Mouse (Mus musculus) limb, embryonic 15.5 days (tissue): ENCODE data around the gene Itfg2. TPM values are rescaled to one million over a fixed set of nuclear protein-coding genes. Genes with fewer than 3 reads are reported as not detected.

ENCODE experiments used
- polyA plus RNA-seq: library from polyadenylated mRNA; unstranded; fragments of >200 nt; fragmentation: Nextera tagmentation; extraction: Ambion mirVana; gene quantifications from 2 replicates; pipeline ENCODE4 v1.2.1, GENCODE M21; 2015

Itfg2 gene
- polyA plus RNA-seq, 1 experiment from 2014 or later: 31.0 TPM

Other genes with a start within 250 kb of the Itfg2 start
- 4.9 and 8.9 TPM in 2 replicates for gene Tead4, start 124.1 kb downstream of the Itfg2 start, polyA plus RNA-seq
- 19.7 and 19.8 TPM in 2 replicates for gene Tulp3, start 69.1 kb downstream of the Itfg2 start, polyA plus RNA-seq
- gene Rhno1, start 62.0 kb downstream of the Itfg2 start, polyA plus RNA-seq: 115 and 118 TPM in 2 replicates
- gene Foxm1, start 62.0 kb downstream of the Itfg2 start, polyA plus RNA-seq: 24.9 and 26.7 TPM in 2 replicates
- gene Tex52, start 49.5 kb downstream of the Itfg2 start, polyA plus RNA-seq: 0.26 and 0.34 TPM in 2 replicates
- gene Gm44596, start 49.4 kb downstream of the Itfg2 start, polyA plus RNA-seq: not detected in 2 replicates
- 5.0 and 5.4 TPM in 2 replicates for gene Nrip2, start 25.6 kb downstream of the Itfg2 start, polyA plus RNA-seq
- 343 and 346 TPM in 2 replicates for gene Fkbp4, start 13.7 kb upstream of the Itfg2 start, polyA plus RNA-seq
- 0.10 and 1.2 TPM in 2 replicates for gene Pzp, start 101.8 kb upstream of the Itfg2 start, polyA plus RNA-seq
- 0.23 TPM in 1 of 2 replicates, not detected in the other for gene A2ml1, start 156.7 kb upstream of the Itfg2 start, polyA plus RNA-seq
- not detected in 2 replicates for gene Klrb1a, start 198.6 kb upstream of the Itfg2 start, polyA plus RNA-seq
- not detected in 2 replicates for gene Clec2h, start 237.5 kb upstream of the Itfg2 start, polyA plus RNA-seq